Mouse (Mus musculus) CD4-positive naive resting alpha-beta T cell, adult 57 days (primary cell): ENCODE results near the gene Zgpat. TPM values are rescaled to one million over a fixed set of nuclear protein-coding genes. Genes with fewer than 3 reads are reported as not detected.

ENCODE experiments used
- total RNA-seq: library from RNA; stranded (reverse); gene quantifications from one replicate; pipeline ENCODE4 v1.2.4, GENCODE M21; 2023

Zgpat gene
- total RNA-seq, result 123 TPM

GRCm38 (mm10) chr2:181364860-181365596, at the start of gene Zgpat, which contains the start of gene Arfrp1:
Gene Zgpat, plus strand, starts transcription at chr2:181364928.
Gene Arfrp1, minus strand, starts transcription at chr2:181365404.

GRCm38 (mm10) chr2:181319248-181320102, 45.3 kb upstream of the Zgpat start, which contains the start of gene Rtel1:
Gene Rtel1, plus strand, starts transcription at chr2:181319739.

GRCm38 (mm10) chr2:181379778-181380177, 15.1 kb downstream of the Zgpat start, which contains the start of gene Lime1:
Gene Lime1, plus strand, starts transcription at chr2:181380078.

Other genes starting within 250 kb of the Zgpat start
- gene Kcnq2, start 229.6 kb upstream of the Zgpat start, total RNA-seq, result not detected
- not detected for gene Eef1a2, start 207.9 kb upstream of the Zgpat start, total RNA-seq
- gene Ppdpf, start 177.7 kb upstream of the Zgpat start, total RNA-seq, result 118 TPM
- not detected for gene Ptk6, start 162.1 kb upstream of the Zgpat start, total RNA-seq
- gene Srms, start 151.7 kb upstream of the Zgpat start, total RNA-seq, result 0.59 TPM
- gene Fndc11, start 144.9 kb upstream of the Zgpat start, total RNA-seq, result 0.86 TPM
- 147 TPM for gene Helz2, start 122.9 kb upstream of the Zgpat start, total RNA-seq
- gene Gmeb2, start 76.9 kb upstream of the Zgpat start, total RNA-seq, result 40.5 TPM
- gene Stmn3, start 50.4 kb upstream of the Zgpat start, total RNA-seq, result not detected
- 107 TPM for gene Rtel1, start 45.2 kb upstream of the Zgpat start, total RNA-seq
- 87.5 TPM for gene Arfrp1, start 476 bp downstream of the Zgpat start, total RNA-seq
- gene Lime1, start 15.2 kb downstream of the Zgpat start, total RNA-seq, result 249 TPM
- 0.65 TPM for gene Zbtb46, start 94.5 kb downstream of the Zgpat start, total RNA-seq
- not detected for gene Abhd16b, start 128.3 kb downstream of the Zgpat start, total RNA-seq
- 86.2 TPM for gene Tpd52l2, start 132.2 kb downstream of the Zgpat start, total RNA-seq
- 121 TPM for gene Dnajc5, start 155.6 kb downstream of the Zgpat start, total RNA-seq
- gene Uckl1, start 220.0 kb downstream of the Zgpat start, total RNA-seq, result 126 TPM
- gene Prpf6, start 226.9 kb downstream of the Zgpat start, total RNA-seq, result 65.1 TPM
- 71.4 TPM for gene Zfp512b, start 227.9 kb downstream of the Zgpat start, total RNA-seq
- 10.2 TPM for gene Samd10, start 234.3 kb downstream of the Zgpat start, total RNA-seq